Mouse (Mus musculus) midbrain, embryonic 11.5 days (tissue): Measurements from ENCODE around the gene Lrrc55. TPM values are rescaled to one million over a fixed set of nuclear protein-coding genes. Genes with fewer than 3 reads are reported as not detected.
A peak's percentile ranks its signal among the peaks of the same experiment; 100 is the strongest.

ENCODE experiments used
- ATAC-seq: fragments of 200-750 bp; cut with Nextera tagmentation; 2 replicates; pipeline ENCODE4 v1.8.0; 2017; ENCODE audit warnings: moderate TSS enrichment, moderate library complexity; ENCODE audit not compliant: low FRiP score
- DNase-seq: peaks from one replicate; pipeline ENCODE4 v3.0.0; 2015; ENCODE audit warnings: low spot score; ENCODE audit errors: missing footprints
- H3K27ac ChIP-seq: fragments of 300-500 bp; sonication (generic); 2 replicates; pipeline ENCODE4 v1.5.1; 2014; ENCODE audit warnings: low read depth, low read length
- H3K27me3 ChIP-seq: fragments of 300-500 bp; sonication (generic); 2 replicates; pipeline ENCODE4 v1.6.1; 2014; ENCODE audit warnings: mild to moderate bottlenecking, low read length, moderate library complexity, mixed read lengths; ENCODE audit not compliant: control insufficient read depth, insufficient read depth
- H3K36me3 ChIP-seq: fragments of 300-500 bp; sonication (generic); 2 replicates; pipeline ENCODE4 v1.6.1; 2014; ENCODE audit warnings: mild to moderate bottlenecking, low read length, moderate library complexity, mixed read lengths; ENCODE audit not compliant: control insufficient read depth, insufficient read depth
- H3K4me1 ChIP-seq: fragments of 300-500 bp; sonication (generic); 2 replicates; pipeline ENCODE4 v1.6.1; 2014; ENCODE audit warnings: low read length; ENCODE audit not compliant: control insufficient read depth, insufficient read depth
- H3K4me2 ChIP-seq: fragments of 300-500 bp; sonication (generic); 2 replicates; pipeline ENCODE4 v1.6.1; 2014; ENCODE audit warnings: mild to moderate bottlenecking, moderate library complexity
- H3K4me3 ChIP-seq: fragments of 300-500 bp; sonication (generic); 2 replicates; pipeline ENCODE4 v1.5.1; 2014; ENCODE audit warnings: low read depth, low read length
- H3K9ac ChIP-seq: fragments of 300-500 bp; sonication (generic); 2 replicates; pipeline ENCODE4 v1.6.1; 2014; ENCODE audit warnings: low read length
- H3K9me3 ChIP-seq: fragments of 300-500 bp; sonication (generic); 2 replicates; pipeline ENCODE4 v1.6.1; 2016; ENCODE audit warnings: low read length; ENCODE audit not compliant: control insufficient read depth
- WGBS: fragments of 180-500 bp; shearing (Covaris S2); extraction: QIAGEN DNeasy Blood & Tissue Kit; methylation state at CpG from one replicate; pipeline ENCODE4 v1.1.7; 2014; 5-methylcytosine and 5-hydroxymethylcytosine counted together
- polyA plus RNA-seq: library from polyadenylated mRNA; unstranded; fragments of >200 nt; fragmentation: Nextera tagmentation; extraction: Ambion mirVana; gene quantifications from 2 replicates; pipeline ENCODE4 v1.2.1, GENCODE M21; 2014

Gene Lrrc55
- polyA plus RNA-seq, 1 experiment from 2014 or later: 1.2 TPM

- WGBS: 6% methylated on average over 1 of the region's 1 CpGs
- no peak overlapping the region for H3K27ac ChIP-seq
- H3K4me3 ChIP-seq: no peak overlapping the region
- peaks cover 3% of the 10 kb centered on the region; the same call in 1 of the 2 replicates for H3K4me1 ChIP-seq
- no peak overlapping the region for H3K4me2 ChIP-seq
- H3K9ac ChIP-seq: no peak overlapping the region
- no peaks in the 10 kb centered on the region for H3K9me3 ChIP-seq
- no peak for ATAC-seq
- H3K27me3 ChIP-seq: no peaks in the 10 kb centered on the region; the same call in 1 of the 2 replicates
- no peaks in the 10 kb centered on the region for H3K36me3 ChIP-seq
- no peak for DNase-seq
Measured at GRCm38 (mm10) chr2:85131724-85132123, 65.3 kb downstream of the Lrrc55 start.

GRCm38 (mm10) chr2:85131226-85131625 lies 65.8 kb downstream of the Lrrc55 start:
- no peak overlapping the region for H3K4me2 ChIP-seq
- H3K36me3 ChIP-seq: no peaks in the 10 kb centered on the region
- H3K9ac ChIP-seq: no peak overlapping the region
- H3K4me3 ChIP-seq: no peak overlapping the region
- H3K27ac ChIP-seq: no peak overlapping the region
- 25% methylated on average over 2 of the region's 2 CpGs for WGBS
- ATAC-seq (no peak), DNase-seq (no peak)
- no peaks in the 10 kb centered on the region; the same call in 1 of the 2 replicates for H3K27me3 ChIP-seq
- H3K4me1 ChIP-seq: peaks cover 3% of the 10 kb centered on the region; the same call in 1 of the 2 replicates
- H3K9me3 ChIP-seq: no peaks in the 10 kb centered on the region

- no peak overlapping the region for H3K27ac ChIP-seq
- H3K9me3 ChIP-seq: no peaks in the 10 kb centered on the region
- 0 out of 2 replicates have a peak, but pooled peaks have one; percentile 14 for ATAC-seq
- no peak overlapping the region for H3K4me3 ChIP-seq
- no peak for DNase-seq
- H3K4me1 ChIP-seq: peaks cover 3% of the 10 kb centered on the region; the same call in 1 of the 2 replicates
- no peaks in the 10 kb centered on the region for H3K27me3 ChIP-seq
- H3K36me3 ChIP-seq: no peaks in the 10 kb centered on the region
- no peak overlapping the region for H3K9ac ChIP-seq
- no peak overlapping the region for H3K4me2 ChIP-seq
- WGBS: 45% methylated on average over 6 of the region's 6 CpGs
Measured at GRCm38 (mm10) chr2:85129496-85129971, 67.5 kb downstream of the Lrrc55 start.

- H3K27ac ChIP-seq: no peak overlapping the region
- H3K9me3 ChIP-seq: no peaks in the 10 kb centered on the region
- 45% methylated on average over 1 of the region's 1 CpGs for WGBS
- no peaks in the 10 kb centered on the region for H3K36me3 ChIP-seq
- H3K4me2 ChIP-seq: no peak overlapping the region
- peak; percentile 96 for DNase-seq
- peak; percentile 92 for ATAC-seq
- no peak overlapping the region for H3K4me3 ChIP-seq
- H3K4me1 ChIP-seq: no peaks in the 10 kb centered on the region
- H3K27me3 ChIP-seq: no peaks in the 10 kb centered on the region
- no peak overlapping the region for H3K9ac ChIP-seq
Measured at GRCm38 (mm10) chr2:85123869-85124535, 73.0 kb downstream of the Lrrc55 start.

GRCm38 (mm10) chr2:85123187-85123868 lies 73.7 kb downstream of the Lrrc55 start:
- peak; percentile 66 for ATAC-seq
- Histone ChIP-seq H3K4me1 (no peaks in the 10 kb centered on the region), H3K9me3 (no peaks in the 10 kb centered on the region), H3K27ac (no peak overlapping the region), H3K4me3 (no peak overlapping the region), H3K4me2 (no peak overlapping the region), H3K36me3 (no peaks in the 10 kb centered on the region), H3K9ac (no peak overlapping the region), H3K27me3 (no peaks in the 10 kb centered on the region)
- WGBS: 33% methylated on average over 5 of the region's 5 CpGs
- DNase-seq: peak; percentile 93

Other genes with a start within 250 kb of the Lrrc55 start
- gene Prg2, start 216.7 kb downstream of the Lrrc55 start, polyA plus RNA-seq: 0.22 and 0.52 TPM in 2 replicates
- gene Prg3, start 209.0 kb downstream of the Lrrc55 start, polyA plus RNA-seq: not detected in 2 replicates
- gene Ssrp1, start 160.0 kb downstream of the Lrrc55 start, polyA plus RNA-seq: 345 and 352 TPM in 2 replicates
- gene P2rx3, start 159.7 kb downstream of the Lrrc55 start, polyA plus RNA-seq: 2.8 and 3.0 TPM in 2 replicates
- 8.1 and 9.6 TPM in 2 replicates for gene Tnks1bp1, start 149.2 kb downstream of the Lrrc55 start, polyA plus RNA-seq
- gene Aplnr, start 61.0 kb downstream of the Lrrc55 start, polyA plus RNA-seq: 29.8 and 29.9 TPM in 2 replicates
- not detected in 2 replicates for gene Olfr987, start 142.1 kb upstream of the Lrrc55 start, polyA plus RNA-seq
- gene Olfr988, start 166.0 kb upstream of the Lrrc55 start, polyA plus RNA-seq: not detected in 2 replicates
- gene Olfr992, start 212.3 kb upstream of the Lrrc55 start, polyA plus RNA-seq: not detected in 2 replicates
- gene Olfr993, start 217.7 kb upstream of the Lrrc55 start, polyA plus RNA-seq: not detected in 2 replicates
- not detected in 2 replicates for gene Olfr994, start 239.3 kb upstream of the Lrrc55 start, polyA plus RNA-seq
- not detected in 2 replicates for gene Olfr995, start 246.4 kb upstream of the Lrrc55 start, polyA plus RNA-seq